Mouse (Mus musculus): ENCODE measurements around the gene Tcirg1. TPM values are rescaled to one million over a fixed set of nuclear protein-coding genes. Genes with fewer than 3 reads are reported as not detected.

Gene Tcirg1
- polyA plus RNA-seq, 1 experiment from 2014 or later = 34.8 TPM

DNA sequence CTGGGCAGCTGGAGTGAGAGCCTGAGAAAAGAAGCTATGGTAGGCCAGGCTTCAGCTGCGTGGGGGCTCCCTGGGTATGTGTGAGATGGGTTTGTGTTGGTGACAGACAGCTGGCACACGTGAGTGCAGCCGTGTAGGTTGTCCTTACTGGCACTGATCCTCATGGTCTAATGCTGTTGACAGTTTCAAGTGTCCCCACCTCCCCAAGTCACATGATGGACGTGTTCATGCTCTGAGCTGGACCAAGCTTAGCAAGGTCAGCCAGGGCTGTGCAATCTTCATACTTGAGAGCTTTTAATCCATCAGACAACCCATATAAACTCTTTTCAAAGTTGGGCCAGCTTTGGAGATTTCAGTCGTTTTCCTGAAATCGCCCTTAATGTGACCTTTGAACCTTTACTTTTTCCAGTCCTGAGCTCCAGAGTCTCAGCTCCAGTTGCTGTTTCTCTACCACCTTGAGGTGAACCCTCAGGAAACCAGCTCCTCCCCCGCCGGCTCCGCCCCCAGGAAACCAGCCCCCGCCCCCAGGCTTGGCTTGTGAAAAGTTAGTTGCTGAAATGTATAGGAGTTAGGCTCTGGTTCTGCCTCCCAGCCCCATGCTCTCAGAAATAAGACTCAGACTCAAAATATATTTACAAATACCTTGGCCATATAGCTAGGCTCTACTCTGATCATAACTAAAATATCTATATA, 39.1 kb upstream of the Tcirg1 start:
- ATAC-seq (replicated peaks; ENCODE audit: low FRiP score, low TSS enrichment, low read depth) (no peak), DNase-seq (ENCODE audit: low spot score) (no peak)
- Histone ChIP-seq H3K36me3 (ENCODE audit: control insufficient read depth, insufficient read depth, low read length) (no peaks in the 10 kb centered on the region), H3K4me3 (ENCODE audit: low read depth, low read length) (no peak overlapping the region), H3K4me2 (ENCODE audit: low read length) (no peak overlapping the region), H3K27me3 (replicated peaks; ENCODE audit: control insufficient read depth, insufficient read depth, low read length) (no peaks in the 10 kb centered on the region), H3K27ac (ENCODE audit: low read depth) (no peak overlapping the region), H3K9ac (ENCODE audit: low read length) (no peak overlapping the region), H3K9me3 (ENCODE audit: control insufficient read depth, low read length) (no peaks in the 10 kb centered on the region), H3K4me1 (replicated peaks; ENCODE audit: control insufficient read depth, insufficient read depth, low read length) (no peaks in the 10 kb centered on the region)
- 26% methylated on average over 10 of the region's 10 CpGs for WGBS

DNA sequence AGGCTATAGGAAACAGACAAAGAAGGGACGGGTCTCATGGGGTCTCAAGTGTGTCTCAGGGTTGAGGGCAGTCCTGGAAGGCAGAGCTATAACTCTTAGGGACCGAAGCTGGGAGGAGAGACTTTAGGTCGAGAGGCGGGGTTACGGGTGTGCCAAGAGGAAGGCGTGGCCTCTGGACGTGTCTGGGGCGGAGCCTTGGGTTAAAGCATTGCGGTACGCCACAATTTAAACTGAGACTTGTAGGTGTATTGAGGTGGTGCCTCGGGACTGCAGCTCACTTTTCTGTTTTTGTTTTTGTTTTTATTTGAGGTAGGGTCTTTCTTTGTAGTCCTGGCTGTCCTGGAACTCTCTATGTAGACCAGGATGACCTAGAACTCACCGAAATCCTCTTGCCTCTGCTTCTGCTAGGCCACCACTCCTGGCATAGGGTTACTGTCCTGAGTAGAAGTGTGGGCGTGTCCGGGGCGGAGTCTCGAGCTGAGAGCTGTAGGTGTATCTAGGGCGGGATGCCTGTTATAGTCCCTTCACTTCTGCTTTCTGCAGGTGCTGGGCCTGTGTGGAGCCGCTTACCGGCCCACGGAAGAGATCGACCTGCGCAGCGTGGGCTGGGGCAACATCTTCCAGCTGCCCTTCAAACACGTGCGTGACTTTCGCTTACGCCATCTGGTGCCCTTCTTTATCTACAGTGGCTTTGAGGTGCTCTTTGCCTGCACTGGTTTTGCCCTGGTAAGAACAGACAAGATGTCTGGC, 36.2 kb upstream of the Tcirg1 start:
- 0 out of 2 replicates have a peak, but pooled peaks have one; percentile 29 for ATAC-seq (replicated peaks; ENCODE audit: low FRiP score, low TSS enrichment, low read depth)
- peak; percentile 70 for DNase-seq (ENCODE audit: low spot score)
- WGBS = 21% methylated on average over 27 of the region's 27 CpGs
- Histone ChIP-seq H3K36me3 (ENCODE audit: control insufficient read depth, insufficient read depth, low read length) (no peaks in the 10 kb centered on the region), H3K4me1 (replicated peaks; ENCODE audit: control insufficient read depth, insufficient read depth, low read length) (no peaks in the 10 kb centered on the region), H3K4me2 (ENCODE audit: low read length) (no peak overlapping the region), H3K9me3 (ENCODE audit: control insufficient read depth, low read length) (no peaks in the 10 kb centered on the region), H3K27me3 (replicated peaks; ENCODE audit: control insufficient read depth, insufficient read depth, low read length) (no peaks in the 10 kb centered on the region), H3K27ac (ENCODE audit: low read depth) (no peak overlapping the region), H3K9ac (ENCODE audit: low read length) (no peak overlapping the region), H3K4me3 (ENCODE audit: low read depth, low read length) (no peak overlapping the region)

DNA sequence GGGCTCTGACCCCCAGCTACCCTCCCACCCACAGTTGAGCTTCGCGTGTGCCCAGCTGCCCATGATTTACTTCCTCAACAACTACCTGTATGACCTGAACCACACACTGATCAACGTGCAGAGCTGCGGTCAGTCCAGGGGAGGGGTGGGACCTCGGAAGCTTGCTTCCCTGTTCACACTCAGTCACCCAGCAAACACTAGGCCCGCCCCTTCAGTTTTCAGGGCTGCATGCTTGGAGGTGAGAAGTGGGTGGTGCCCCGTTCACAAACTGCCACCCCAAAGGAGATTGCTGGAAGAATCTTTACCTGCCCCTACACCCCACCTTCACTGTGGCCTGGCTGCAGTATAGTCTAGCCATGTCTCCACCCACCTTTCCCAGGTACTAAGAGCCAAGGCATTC, 35.4 kb upstream of the Tcirg1 start:
- no peak overlapping the region for H3K4me2 ChIP-seq (ENCODE audit: low read length)
- 80% methylated on average over 7 of the region's 7 CpGs for WGBS
- H3K9ac ChIP-seq (ENCODE audit: low read length) = no peak overlapping the region
- H3K9me3 ChIP-seq (ENCODE audit: control insufficient read depth, low read length) = no peaks in the 10 kb centered on the region
- H3K36me3 ChIP-seq (ENCODE audit: control insufficient read depth, insufficient read depth, low read length) = no peaks in the 10 kb centered on the region
- no peak overlapping the region for H3K27ac ChIP-seq (ENCODE audit: low read depth)
- DNase-seq (ENCODE audit: low spot score) (no peak), ATAC-seq (replicated peaks; ENCODE audit: low FRiP score, low TSS enrichment, low read depth) (no peak)
- H3K4me1 ChIP-seq (replicated peaks; ENCODE audit: control insufficient read depth, insufficient read depth, low read length) = no peaks in the 10 kb centered on the region
- no peaks in the 10 kb centered on the region for H3K27me3 ChIP-seq (replicated peaks; ENCODE audit: control insufficient read depth, insufficient read depth, low read length)
- H3K4me3 ChIP-seq (ENCODE audit: low read depth, low read length) = no peak overlapping the region

DNA sequence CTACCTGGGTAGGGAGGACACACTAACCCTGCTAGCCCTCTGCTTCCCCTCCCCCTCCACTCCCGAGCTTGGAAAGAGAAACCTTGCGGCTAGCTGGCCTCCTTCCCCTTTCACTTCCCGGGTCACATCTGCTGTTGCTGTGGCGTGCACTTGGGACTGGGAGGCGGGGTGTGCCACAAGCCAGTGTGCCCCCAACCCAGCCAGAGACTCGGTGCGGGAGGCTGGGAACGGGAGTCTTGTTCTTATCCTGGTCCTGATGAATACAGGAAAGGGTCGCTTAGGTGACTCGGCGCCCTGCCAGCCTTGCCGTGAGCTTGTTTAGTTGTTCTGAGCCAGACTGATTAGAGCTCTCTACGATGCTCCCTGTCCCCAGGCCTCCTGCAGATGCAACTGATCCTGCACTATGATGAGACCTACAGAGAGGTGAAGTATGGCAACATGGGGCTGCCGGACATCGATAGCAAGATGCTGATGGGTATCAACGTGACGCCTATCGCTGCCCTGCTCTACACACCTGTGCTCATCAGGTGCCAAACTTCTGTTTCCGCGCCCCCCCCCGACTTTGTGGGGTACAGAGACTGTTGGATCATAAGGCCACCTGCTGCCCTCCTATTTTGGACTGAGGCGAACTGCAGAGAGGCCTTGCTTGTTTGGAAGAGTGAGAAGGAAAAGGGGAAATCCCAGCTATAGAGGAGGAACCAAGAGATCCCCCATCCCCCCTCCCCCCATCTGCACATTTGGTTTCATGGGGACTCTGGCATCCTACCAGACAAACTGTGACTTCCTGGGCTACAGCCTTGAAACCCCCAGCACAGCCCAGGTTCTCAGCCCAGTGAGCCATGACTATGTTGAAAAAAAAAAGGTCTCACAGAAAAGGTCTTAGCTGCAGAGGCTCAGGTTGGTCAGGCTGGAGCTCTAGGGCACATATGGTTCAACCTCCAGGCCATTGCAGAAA, 29.2 kb upstream of the Tcirg1 start:
- WGBS = 9% methylated on average over 22 of the region's 22 CpGs
- Histone ChIP-seq H3K4me2 (ENCODE audit: low read length) (peak overlapping the region; percentile 95), H3K36me3 (ENCODE audit: control insufficient read depth, insufficient read depth, low read length) (no peaks in the 10 kb centered on the region), H3K9ac (ENCODE audit: low read length) (peak overlapping the region; percentile 52), H3K27me3 (replicated peaks; ENCODE audit: control insufficient read depth, insufficient read depth, low read length) (no peaks in the 10 kb centered on the region), H3K4me3 (ENCODE audit: low read depth, low read length) (peak overlapping the region; percentile 51), H3K4me1 (replicated peaks; ENCODE audit: control insufficient read depth, insufficient read depth, low read length) (peaks cover 13% of the 10 kb centered on the region), H3K27ac (ENCODE audit: low read depth) (no peak overlapping the region), H3K9me3 (ENCODE audit: control insufficient read depth, low read length) (no peaks in the 10 kb centered on the region)
- ATAC-seq (replicated peaks; ENCODE audit: low FRiP score, low TSS enrichment, low read depth) (no peak; the same call in 1 of the 2 replicates), DNase-seq (ENCODE audit: low spot score) (no peak)

DNA sequence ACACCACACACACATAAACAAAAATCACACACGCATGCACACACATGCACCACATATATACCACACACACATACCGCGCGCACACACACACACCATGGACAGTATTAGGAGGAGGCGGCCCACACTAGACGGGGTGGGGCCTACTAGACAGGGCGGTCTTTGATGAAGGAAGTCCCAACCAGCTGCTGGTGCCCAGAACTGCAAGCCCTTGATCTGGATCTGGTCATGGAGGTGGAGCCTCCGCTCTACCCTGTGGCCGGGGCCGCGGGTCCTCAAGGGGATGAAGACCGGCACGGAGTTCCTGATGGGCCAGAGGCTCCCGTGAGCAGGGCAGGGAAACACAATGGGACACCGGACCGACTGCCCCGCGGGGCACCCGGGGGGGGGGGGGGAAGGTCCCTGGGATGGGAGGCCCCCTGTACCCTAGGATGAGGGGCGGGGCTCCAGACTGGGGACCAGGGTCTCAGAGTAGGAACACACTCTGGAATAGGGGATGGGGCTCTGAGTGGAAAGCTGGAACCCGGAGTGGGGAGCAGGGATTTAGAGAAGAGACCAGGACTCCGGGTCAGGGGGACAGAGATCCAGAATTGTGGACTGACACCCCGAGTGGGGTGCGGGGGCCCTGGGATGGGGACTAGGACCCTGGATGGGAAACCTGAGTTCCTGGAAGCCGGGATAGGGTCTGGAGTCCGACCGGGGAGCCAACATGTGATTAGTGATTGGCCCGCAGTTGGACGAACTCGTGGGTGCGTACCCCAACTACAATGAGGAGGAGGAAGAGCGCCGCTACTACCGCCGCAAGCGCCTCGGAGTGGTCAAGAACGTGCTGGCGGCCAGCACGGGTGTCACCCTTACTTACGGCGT, 28.3 kb upstream of the Tcirg1 start, which contains the start of gene Unc93b1:
Gene Unc93b1, plus strand, starts transcription at position 155 of the 864 bp plus-strand sequence.
- Histone ChIP-seq H3K27me3 (replicated peaks; ENCODE audit: control insufficient read depth, insufficient read depth, low read length) (no peaks in the 10 kb centered on the region), H3K9ac (ENCODE audit: low read length) (peak within 1 kb of the TSS; percentile 52), H3K4me1 (replicated peaks; ENCODE audit: control insufficient read depth, insufficient read depth, low read length) (peaks cover 13% of the 10 kb centered on the region), H3K36me3 (ENCODE audit: control insufficient read depth, insufficient read depth, low read length) (no peaks in the 10 kb centered on the region), H3K4me2 (ENCODE audit: low read length) (peak within 1 kb of the TSS; percentile 95), H3K27ac (ENCODE audit: low read depth) (no peak within 1 kb of the TSS), H3K9me3 (ENCODE audit: control insufficient read depth, low read length) (no peaks in the 10 kb centered on the region), H3K4me3 (ENCODE audit: low read depth, low read length) (peak within 1 kb of the TSS; percentile 51)
- DNase-seq (ENCODE audit: low spot score) = peak; percentile 81
- 6% methylated on average over 42 of the region's 42 CpGs for WGBS
- peak; percentile 89 for ATAC-seq (replicated peaks; ENCODE audit: low FRiP score, low TSS enrichment, low read depth)

DNA sequence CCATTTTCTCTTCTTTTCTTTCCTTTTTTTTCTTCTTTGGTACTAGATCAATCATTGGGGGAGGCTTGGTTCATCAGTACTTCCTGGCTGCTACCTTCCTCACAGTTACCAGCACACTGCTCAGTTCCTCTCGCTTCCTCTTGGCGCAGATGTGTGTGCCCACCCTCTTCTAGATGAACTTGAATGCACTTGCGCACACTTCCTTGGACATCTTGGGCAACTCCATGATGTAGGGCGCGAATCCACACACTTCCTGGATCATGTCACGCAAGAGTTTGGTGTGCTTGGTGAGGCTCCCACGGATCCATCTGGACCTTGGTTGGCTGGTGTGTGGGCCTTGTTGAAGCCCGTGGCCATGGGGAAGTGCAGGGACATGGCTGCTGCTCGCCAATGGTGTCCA, 24.8 kb upstream of the Tcirg1 start:
- ATAC-seq (replicated peaks; ENCODE audit: low FRiP score, low TSS enrichment, low read depth) (no peak), DNase-seq (ENCODE audit: low spot score) (no peak)
- H3K4me2 ChIP-seq (ENCODE audit: low read length) = no peak overlapping the region
- no peak overlapping the region for H3K4me3 ChIP-seq (ENCODE audit: low read depth, low read length)
- H3K9ac ChIP-seq (ENCODE audit: low read length) = no peak overlapping the region
- H3K36me3 ChIP-seq (ENCODE audit: control insufficient read depth, insufficient read depth, low read length) = no peaks in the 10 kb centered on the region
- no peak overlapping the region for H3K27ac ChIP-seq (ENCODE audit: low read depth)
- H3K4me1 ChIP-seq (replicated peaks; ENCODE audit: control insufficient read depth, insufficient read depth, low read length) = peaks cover 23% of the 10 kb centered on the region
- H3K27me3 ChIP-seq (replicated peaks; ENCODE audit: control insufficient read depth, insufficient read depth, low read length) = no peaks in the 10 kb centered on the region
- 89% methylated on average over 9 of the region's 9 CpGs for WGBS
- H3K9me3 ChIP-seq (ENCODE audit: control insufficient read depth, low read length) = no peaks in the 10 kb centered on the region

DNA sequence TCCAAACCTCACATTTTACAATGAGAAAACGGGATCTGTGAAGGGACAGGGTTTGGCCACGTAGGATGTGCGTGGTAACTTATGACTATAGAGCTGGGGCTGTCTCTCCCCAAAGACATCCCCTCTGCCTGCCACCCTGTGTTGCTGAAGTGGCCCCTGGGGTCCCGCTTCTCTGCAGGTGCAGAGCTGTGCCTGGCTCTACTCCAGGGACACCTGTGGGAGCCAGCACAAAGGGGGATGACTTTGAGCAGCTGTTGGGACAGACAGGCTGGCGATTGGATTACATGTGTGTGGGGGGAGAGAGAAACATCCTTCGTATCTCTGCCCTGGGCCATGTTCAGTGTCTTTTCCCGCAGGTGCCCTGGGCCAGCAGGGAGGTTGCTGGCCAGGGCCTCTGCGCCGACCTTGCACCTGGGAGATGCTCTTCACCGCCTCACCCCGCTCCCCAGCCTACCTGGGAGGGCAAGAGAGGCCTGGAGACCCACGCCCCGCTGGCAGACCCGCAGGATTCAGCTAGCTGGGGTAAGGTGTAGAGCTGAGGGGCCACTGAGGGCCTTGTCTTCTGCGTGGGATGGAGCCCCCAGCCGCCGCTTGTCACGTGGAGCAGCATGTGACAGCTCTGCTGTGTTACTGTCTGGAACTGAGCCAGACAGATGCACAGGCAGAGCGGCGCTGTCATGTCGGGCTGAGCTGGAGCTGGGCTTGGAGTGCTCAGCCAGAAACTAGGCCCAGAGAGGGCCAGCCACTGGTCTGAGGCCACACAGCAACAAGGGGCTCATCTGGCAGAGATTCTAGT, 23.5 kb upstream of the Tcirg1 start:
- Histone ChIP-seq H3K4me2 (ENCODE audit: low read length) (no peak overlapping the region), H3K36me3 (ENCODE audit: control insufficient read depth, insufficient read depth, low read length) (no peaks in the 10 kb centered on the region), H3K4me1 (replicated peaks; ENCODE audit: control insufficient read depth, insufficient read depth, low read length) (peaks cover 15% of the 10 kb centered on the region), H3K27ac (ENCODE audit: low read depth) (no peak overlapping the region), H3K9me3 (ENCODE audit: control insufficient read depth, low read length) (no peaks in the 10 kb centered on the region), H3K27me3 (replicated peaks; ENCODE audit: control insufficient read depth, insufficient read depth, low read length) (no peaks in the 10 kb centered on the region), H3K9ac (ENCODE audit: low read length) (no peak overlapping the region), H3K4me3 (ENCODE audit: low read depth, low read length) (no peak overlapping the region)
- DNase-seq (ENCODE audit: low spot score) (no peak), ATAC-seq (replicated peaks; ENCODE audit: low FRiP score, low TSS enrichment, low read depth) (no peak)
- 72% methylated on average over 21 of the region's 21 CpGs for WGBS
